Mouse (Mus musculus) liver, postnatal 0 days (tissue): ENCODE measurements at regions not wholly inside any gene's neighbourhood (a gene's known extent, or its start where the extent isn't known, plus 50 kb on each side); places are given as distances from the start of the nearest gene placed in this dataset.

Source experiments
- CTCF ChIP-seq: sonication (generic); IDR thresholded peaks from 2 replicates; pipeline ENCODE4 v1.5.1; 2016; ENCODE audit warnings: antibody characterized with exemption, low read depth
- EP300 ChIP-seq: IDR thresholded peaks from 2 replicates; pipeline ENCODE4 v1.6.1; 2016; ENCODE audit warnings: antibody characterized with exemption, low read depth, mild to moderate bottlenecking

GRCm38 (mm10) chr14:87224870-87225269, 83.8 kb upstream of the Diaph3 start:
- no peak for TF ChIP-seq CTCF
- TF ChIP-seq EP300: no peak
